Mouse (Mus musculus): ENCODE data around the gene Aplnr. TPM values are rescaled to one million over a fixed set of nuclear protein-coding genes. Genes with fewer than 3 reads are reported as not detected.
A peak's percentile ranks its signal among the peaks of the same experiment; 100 is the strongest.

The Aplnr gene
- polyA plus RNA-seq, 1 experiment = 2.9 TPM

DNA sequence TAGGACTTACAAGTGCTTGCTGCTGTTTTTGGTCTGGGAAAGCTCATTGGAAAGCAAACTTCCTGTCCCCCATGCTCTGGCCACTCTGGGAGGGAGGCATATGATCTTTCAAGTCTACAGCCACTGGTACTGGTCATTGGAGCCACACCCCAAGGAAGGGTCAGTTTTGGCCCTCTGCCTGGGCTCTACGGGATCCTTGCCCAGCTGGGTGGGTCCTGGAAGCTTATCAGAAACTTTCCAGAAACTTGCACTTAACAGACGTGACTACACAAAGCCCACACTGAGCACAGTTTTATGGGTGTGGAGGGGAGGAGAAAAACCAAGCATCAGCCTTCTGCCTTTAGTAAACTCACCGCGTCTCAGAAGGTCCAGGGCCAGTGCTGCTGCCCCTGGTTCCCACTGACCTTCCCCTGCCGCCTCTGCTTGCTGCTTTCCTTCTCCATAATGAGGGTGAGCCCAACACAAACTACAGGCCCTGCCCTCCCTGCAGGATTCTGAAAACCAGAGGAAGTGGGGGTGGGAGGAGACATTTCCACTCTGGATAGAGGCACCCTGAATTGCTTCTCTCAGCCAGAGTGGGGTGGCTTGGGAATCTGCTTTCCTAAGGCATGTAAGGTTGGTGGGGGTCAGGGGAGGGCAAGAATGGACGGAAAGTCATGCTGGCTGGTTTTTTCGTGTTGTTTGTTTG, 37.1 kb upstream of the Aplnr start:
- H3K27ac ChIP-seq (ENCODE audit: insufficient read depth, low read length) = peak overlapping the region; percentile 67; the same call in 1 of the 2 replicates
- WGBS = 79% methylated on average over 7 of the region's 7 CpGs

GRCm38 (mm10) chr2:85103201-85103600, 32.8 kb upstream of the Aplnr start:
- TF ChIP-seq CTCF (IDR thresholded peaks at IDR 0.05; ENCODE audit: extremely low read depth, insufficient read depth, insufficient read length, insufficient replicate concordance) (no peak), POLR2A (IDR thresholded peaks at IDR 0.05; ENCODE audit: low read depth, low read length) (no peak)
- Histone ChIP-seq H3K4me3 (ENCODE audit: extremely low read depth, insufficient read depth, insufficient read length) (no peak overlapping the region), H3K36me3 (ENCODE audit: control insufficient read depth, insufficient read depth, low read length) (no peaks in the 10 kb centered on the region), H3K4me1 (ENCODE audit: control insufficient read depth, insufficient read depth, insufficient read length) (no peaks in the 10 kb centered on the region), H3K27me3 (ENCODE audit: control insufficient read depth, insufficient read depth, low read length) (no peaks in the 10 kb centered on the region), H3K27ac (ENCODE audit: insufficient read depth, low read length) (no peak overlapping the region)
- no peak for DNase-seq (ENCODE audit: low read depth in 1 of 2, low spot score in 2 of 2)
- 89% methylated on average over 8 of the region's 8 CpGs for WGBS

More for the DNA sequence above, 37.1 kb upstream of the Aplnr start:
- no peak for DNase-seq (ENCODE audit: low read depth in 1 of 2, low spot score in 2 of 2)
- H3K27me3 ChIP-seq (ENCODE audit: control insufficient read depth, insufficient read depth, low read length) = no peaks in the 10 kb centered on the region
- H3K36me3 ChIP-seq (ENCODE audit: control insufficient read depth, insufficient read depth, low read length) = no peaks in the 10 kb centered on the region
- no peak for TF ChIP-seq POLR2A (IDR thresholded peaks at IDR 0.05; ENCODE audit: low read depth, low read length)
- TF ChIP-seq CTCF (IDR thresholded peaks at IDR 0.05; ENCODE audit: extremely low read depth, insufficient read depth, insufficient read length, insufficient replicate concordance) = no peak
- no peak overlapping the region for H3K4me3 ChIP-seq (ENCODE audit: extremely low read depth, insufficient read depth, insufficient read length)
- H3K4me1 ChIP-seq (ENCODE audit: control insufficient read depth, insufficient read depth, insufficient read length) = no peaks in the 10 kb centered on the region; the same call in 1 of the 2 replicates

GRCm38 (mm10) chr2:85105426-85106013, 30.5 kb upstream of the Aplnr start:
- H3K4me1 ChIP-seq (ENCODE audit: control insufficient read depth, insufficient read depth, insufficient read length) = no peaks in the 10 kb centered on the region
- H3K27ac ChIP-seq (ENCODE audit: insufficient read depth, low read length) = no peak overlapping the region
- no peak overlapping the region for H3K4me3 ChIP-seq (ENCODE audit: extremely low read depth, insufficient read depth, insufficient read length)
- 36% methylated on average over 11 of the region's 11 CpGs for WGBS
- TF ChIP-seq CTCF (IDR thresholded peaks at IDR 0.05; ENCODE audit: extremely low read depth, insufficient read depth, insufficient read length, insufficient replicate concordance) (no peak), POLR2A (IDR thresholded peaks at IDR 0.05; ENCODE audit: low read depth, low read length) (no peak)
- no peaks in the 10 kb centered on the region for H3K27me3 ChIP-seq (ENCODE audit: control insufficient read depth, insufficient read depth, low read length)
- DNase-seq (ENCODE audit: low read depth in 1 of 2, low spot score in 2 of 2) = no peak
- no peaks in the 10 kb centered on the region for H3K36me3 ChIP-seq (ENCODE audit: control insufficient read depth, insufficient read depth, low read length)

DNA sequence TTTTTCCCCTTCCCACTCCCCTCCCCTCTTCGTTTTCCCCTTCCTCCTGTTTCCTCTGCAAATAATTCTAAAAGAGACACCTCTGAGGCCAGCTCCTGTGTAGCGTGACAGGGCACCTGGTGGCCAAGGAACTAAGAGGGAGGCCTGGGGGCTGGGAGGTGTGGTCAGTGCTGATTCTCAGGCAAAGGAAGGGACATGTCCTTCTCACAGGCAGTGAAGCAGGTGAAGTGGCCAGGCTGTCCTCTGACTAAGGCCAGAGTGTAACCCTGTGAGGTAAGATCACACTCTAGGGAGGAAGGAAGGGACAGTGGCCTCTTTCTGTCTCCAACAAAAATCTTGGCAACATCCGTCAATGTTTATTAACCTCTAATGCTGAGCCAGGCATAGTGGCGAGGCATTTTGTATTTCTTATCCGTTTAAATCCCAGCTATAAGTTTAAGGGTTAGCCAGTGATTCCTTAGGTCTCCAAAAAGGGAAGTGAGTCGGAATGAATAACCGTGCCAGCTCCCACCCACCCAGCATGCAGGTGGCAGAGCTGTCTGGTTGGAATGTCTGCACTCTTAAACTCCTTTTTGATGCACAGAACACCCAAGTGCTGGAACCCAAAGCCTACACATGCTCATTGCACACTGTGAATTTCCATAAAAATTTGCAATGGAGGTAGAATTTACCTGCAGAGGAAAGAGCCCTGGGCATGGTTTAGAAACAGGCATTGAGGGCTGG, 29.8 kb upstream of the Aplnr start:
- no peaks in the 10 kb centered on the region for H3K4me1 ChIP-seq (ENCODE audit: control insufficient read depth, insufficient read depth, insufficient read length)
- TF ChIP-seq CTCF (IDR thresholded peaks at IDR 0.05; ENCODE audit: extremely low read depth, insufficient read depth, insufficient read length, insufficient replicate concordance) (no peak), POLR2A (IDR thresholded peaks at IDR 0.05; ENCODE audit: low read depth, low read length) (no peak)
- H3K27ac ChIP-seq (ENCODE audit: insufficient read depth, low read length) = no peak overlapping the region
- no peak overlapping the region for H3K4me3 ChIP-seq (ENCODE audit: extremely low read depth, insufficient read depth, insufficient read length)
- WGBS = 58% methylated on average over 7 of the region's 7 CpGs
- H3K27me3 ChIP-seq (ENCODE audit: control insufficient read depth, insufficient read depth, low read length) = no peaks in the 10 kb centered on the region
- H3K36me3 ChIP-seq (ENCODE audit: control insufficient read depth, insufficient read depth, low read length) = no peaks in the 10 kb centered on the region
- no peak for DNase-seq (ENCODE audit: low read depth in 1 of 2, low spot score in 2 of 2)

DNA sequence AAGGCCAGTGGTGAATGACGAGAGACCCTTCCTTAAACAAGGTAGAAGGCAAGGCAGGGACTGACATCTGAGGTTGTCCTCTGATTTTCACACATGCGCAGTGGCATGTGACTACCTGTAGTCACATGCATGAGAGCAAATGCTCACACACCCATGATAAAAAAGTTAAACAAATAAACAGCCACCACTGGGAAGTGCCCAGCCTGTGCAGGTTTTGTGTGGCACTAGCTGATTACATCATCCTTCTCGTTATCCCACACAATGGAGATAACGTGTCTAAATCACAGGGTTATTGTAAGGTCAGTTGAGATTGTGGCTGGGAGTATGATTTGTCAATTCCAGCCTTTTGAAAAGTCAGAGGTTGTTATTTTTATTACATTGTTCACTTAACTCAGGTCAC, 29.1 kb upstream of the Aplnr start:
- H3K27ac ChIP-seq (ENCODE audit: insufficient read depth, low read length) = no peak overlapping the region
- TF ChIP-seq POLR2A (IDR thresholded peaks at IDR 0.05; ENCODE audit: low read depth, low read length) = no peak
- no peak for TF ChIP-seq CTCF (IDR thresholded peaks at IDR 0.05; ENCODE audit: extremely low read depth, insufficient read depth, insufficient read length, insufficient replicate concordance)

DNA sequence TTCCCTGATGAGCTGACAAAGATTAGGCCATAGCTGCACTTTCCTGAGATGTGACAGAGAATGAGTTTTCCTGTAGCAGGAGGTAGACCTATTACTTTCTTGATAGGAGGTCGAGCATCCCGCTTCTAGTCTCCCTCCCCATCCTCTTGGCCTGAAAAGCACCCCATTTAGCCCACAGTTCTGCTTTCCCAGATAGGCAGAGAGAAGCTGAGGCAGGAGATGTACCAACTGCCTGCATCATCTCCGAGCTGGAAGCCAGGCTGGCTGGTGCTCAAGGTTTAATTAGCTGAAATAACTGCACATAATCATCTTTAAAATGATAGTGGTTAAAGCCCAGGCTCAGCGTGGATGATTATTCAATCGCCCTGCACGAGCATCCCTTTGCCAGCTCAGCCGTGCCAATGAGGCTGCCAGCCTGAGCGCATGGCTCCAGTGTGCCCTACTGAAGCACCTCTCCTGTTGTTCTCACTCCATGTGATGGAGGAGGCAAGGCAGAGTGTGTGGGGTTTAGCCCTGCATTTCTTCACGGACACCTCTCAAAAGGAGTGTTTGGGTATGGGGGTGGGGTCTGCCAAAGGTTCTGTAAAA, 25.6 kb upstream of the Aplnr start:
- H3K27me3 ChIP-seq (ENCODE audit: control insufficient read depth, insufficient read depth, low read length) = no peaks in the 10 kb centered on the region
- no peak overlapping the region for H3K4me3 ChIP-seq (ENCODE audit: extremely low read depth, insufficient read depth, insufficient read length)
- TF ChIP-seq POLR2A (IDR thresholded peaks at IDR 0.05; ENCODE audit: low read depth, low read length) (no peak), CTCF (IDR thresholded peaks at IDR 0.05; ENCODE audit: extremely low read depth, insufficient read depth, insufficient read length, insufficient replicate concordance) (no peak)
- WGBS = 88% methylated on average over 9 of the region's 9 CpGs
- no peak overlapping the region for H3K27ac ChIP-seq (ENCODE audit: insufficient read depth, low read length)
- no peaks in the 10 kb centered on the region for H3K36me3 ChIP-seq (ENCODE audit: control insufficient read depth, insufficient read depth, low read length)
- DNase-seq (ENCODE audit: low read depth in 1 of 2, low spot score in 2 of 2) = no peak
- no peaks in the 10 kb centered on the region for H3K4me1 ChIP-seq (ENCODE audit: control insufficient read depth, insufficient read depth, insufficient read length)

More for the DNA sequence above, 29.1 kb upstream of the Aplnr start:
- Histone ChIP-seq H3K27me3 (ENCODE audit: control insufficient read depth, insufficient read depth, low read length) (no peaks in the 10 kb centered on the region), H3K4me3 (ENCODE audit: extremely low read depth, insufficient read depth, insufficient read length) (no peak overlapping the region), H3K4me1 (ENCODE audit: control insufficient read depth, insufficient read depth, insufficient read length) (no peaks in the 10 kb centered on the region), H3K36me3 (ENCODE audit: control insufficient read depth, insufficient read depth, low read length) (no peaks in the 10 kb centered on the region)
- DNase-seq (ENCODE audit: low read depth in 1 of 2, low spot score in 2 of 2) = no peak
- 76% methylated on average over 4 of the region's 4 CpGs for whole genome bisulfite sequencing

All from spleen, adult 2 months (tissue).